Mouse (Mus musculus) hindbrain, embryonic 14.5 days (tissue): ENCODE measurements around the gene Clint1. TPM values are rescaled to one million over a fixed set of nuclear protein-coding genes. Genes with fewer than 3 reads are reported as not detected.
"Not testable (repeated sequence)": the region's sequence is repeated elsewhere in the genome, so short reads cannot be mapped to it uniquely, and the experiment has no call there.

ENCODE experiments used
- ATAC-seq: fragments of 200-750 bp; cut with Nextera tagmentation; 2 replicates; pipeline ENCODE4 v1.8.0; 2017; ENCODE audit warnings: moderate number of reproducible peaks, mild to moderate bottlenecking, moderate TSS enrichment, moderate library complexity; ENCODE audit not compliant: low FRiP score
- DNase-seq: peaks from one replicate; pipeline ENCODE4 v3.0.0-alpha.2; 2015; ENCODE audit warnings: low spot score
- H3K27ac ChIP-seq: fragments of 300-500 bp; sonication (generic); 2 replicates; pipeline ENCODE4 v1.5.1; 2014; ENCODE audit warnings: mild to moderate bottlenecking, moderate library complexity
- H3K27me3 ChIP-seq: fragments of 300-500 bp; sonication (generic); 2 replicates; pipeline ENCODE4 v1.6.1; 2014; ENCODE audit warnings: mild to moderate bottlenecking, low read length, mixed read lengths; ENCODE audit not compliant: control insufficient read depth, insufficient read depth
- H3K36me3 ChIP-seq: fragments of 300-500 bp; sonication (generic); replicated peaks from 2 replicates; pipeline ENCODE4 v1.6.1; 2014; ENCODE audit not compliant: control insufficient read depth, insufficient read depth
- H3K4me1 ChIP-seq: fragments of 300-500 bp; sonication (generic); replicated peaks from 2 replicates; pipeline ENCODE4 v1.6.1; 2014; ENCODE audit warnings: antibody characterized with exemption, low read length, mixed read lengths; ENCODE audit not compliant: control insufficient read depth, insufficient read depth
- H3K4me2 ChIP-seq: fragments of 300-500 bp; sonication (generic); replicated peaks from 2 replicates; pipeline ENCODE4 v1.6.1; 2014; ENCODE audit warnings: mild to moderate bottlenecking, moderate library complexity
- H3K4me3 ChIP-seq: fragments of 300-500 bp; sonication (generic); replicated peaks from 2 replicates; pipeline ENCODE4 v1.5.1; 2014; ENCODE audit warnings: mild to moderate bottlenecking, low read length
- H3K9ac ChIP-seq: fragments of 300-500 bp; sonication (generic); 2 replicates; pipeline ENCODE4 v1.6.1; 2014
- H3K9me3 ChIP-seq: fragments of 300-500 bp; sonication (generic); 2 replicates; pipeline ENCODE4 v1.6.1; 2016; ENCODE audit warnings: low read length; ENCODE audit not compliant: control insufficient read depth
- WGBS: fragments of 180-500 bp; shearing (Covaris S2); extraction: QIAGEN DNeasy Blood & Tissue Kit; methylation state at CpG from one replicate; pipeline ENCODE4 v1.1.7; 2014; 5-methylcytosine and 5-hydroxymethylcytosine counted together
- polyA plus RNA-seq: library from polyadenylated mRNA; unstranded; fragments of >200 nt; fragmentation: Nextera tagmentation; extraction: Ambion mirVana; gene quantifications from 2 replicates; pipeline ENCODE4 v1.2.1, GENCODE M21; 2014

The Clint1 gene
- polyA plus RNA-seq, 1 experiment from 2014 or later: 39.0 TPM

GRCm38 (mm10) chr11:45874251-45874650 is 22.4 kb downstream of the Clint1 start:
- Histone ChIP-seq H3K36me3 (no peaks in the 10 kb centered on the region), H3K9me3 (no peaks in the 10 kb centered on the region)
- no peak for ATAC-seq

GRCm38 (mm10) chr11:45875351-45875935 is 23.6 kb downstream of the Clint1 start:
- no peak for ATAC-seq
- Histone ChIP-seq H3K9me3 (no peaks in the 10 kb centered on the region), H3K4me3 (no peak overlapping the region), H3K36me3 (no peaks in the 10 kb centered on the region), H3K27ac (no peak overlapping the region), H3K4me2 (no peak overlapping the region), H3K4me1 (peaks cover 4% of the 10 kb centered on the region; the same call in 1 of the 2 replicates), H3K27me3 (no peaks in the 10 kb centered on the region), H3K9ac (no peak overlapping the region)
- WGBS: 96% methylated on average over 7 of the region's 7 CpGs
- DNase-seq: no peak

More at GRCm38 (mm10) chr11:45874251-45874650, 22.4 kb downstream of the Clint1 start:
- Histone ChIP-seq H3K4me3 (no peak overlapping the region), H3K4me2 (no peak overlapping the region), H3K4me1 (no peaks in the 10 kb centered on the region), H3K9ac (no peak overlapping the region), H3K27me3 (no peaks in the 10 kb centered on the region), H3K27ac (no peak overlapping the region)
- no peak for DNase-seq
- WGBS: 98% methylated on average over 6 of the region's 6 CpGs

GRCm38 (mm10) chr11:45876036-45876435 is 24.2 kb downstream of the Clint1 start:
- H3K27me3 ChIP-seq: no peaks in the 10 kb centered on the region
- H3K9me3 ChIP-seq: no peaks in the 10 kb centered on the region
- WGBS: 87% methylated on average over 2 of the region's 2 CpGs
- H3K9ac ChIP-seq: no peak overlapping the region
- H3K27ac ChIP-seq: no peak overlapping the region
- no peak overlapping the region for H3K4me2 ChIP-seq
- peaks cover 7% of the 10 kb centered on the region; the same call in 1 of the 2 replicates for H3K4me1 ChIP-seq
- H3K4me3 ChIP-seq: no peak overlapping the region
- ATAC-seq (no peak), DNase-seq (no peak)
- H3K36me3 ChIP-seq: no peaks in the 10 kb centered on the region

- H3K9ac ChIP-seq, H3K36me3 ChIP-seq, H3K27ac ChIP-seq, H3K4me3 ChIP-seq, H3K9me3 ChIP-seq, H3K27me3 ChIP-seq, ATAC-seq, DNase-seq, H3K4me2 ChIP-seq: not testable (repeated sequence)
- H3K4me1 ChIP-seq: peaks cover 11% of the 10 kb centered on the region; the same call in 1 of the 2 replicates
- WGBS: 68% methylated on average over 4 of the region's 4 CpGs
Observed at GRCm38 (mm10) chr11:45879366-45879765, 27.5 kb downstream of the Clint1 start.

- 0 out of 2 replicates have a peak, but pooled peaks cover 8% of the 10 kb centered on the region for H3K36me3 ChIP-seq
- ATAC-seq (no peak), DNase-seq (peak; percentile 80)
- no peak overlapping the region for H3K4me2 ChIP-seq
- no peak overlapping the region for H3K4me3 ChIP-seq
- no peaks in the 10 kb centered on the region for H3K27me3 ChIP-seq
- peak overlapping the region; percentile 53 for H3K27ac ChIP-seq
- H3K9ac ChIP-seq: no peak overlapping the region
- H3K9me3 ChIP-seq: no peaks in the 10 kb centered on the region
- H3K4me1 ChIP-seq: peaks cover 11% of the 10 kb centered on the region; the same call in 1 of the 2 replicates
- 53% methylated on average over 6 of the region's 6 CpGs for WGBS
Observed at GRCm38 (mm10) chr11:45881026-45881682, 29.3 kb downstream of the Clint1 start.

GRCm38 (mm10) chr11:45881683-45882068 is 29.8 kb downstream of the Clint1 start:
- Histone ChIP-seq H3K4me2 (no peak overlapping the region), H3K36me3 (0 out of 2 replicates have a peak, but pooled peaks cover 8% of the 10 kb centered on the region), H3K27me3 (no peaks in the 10 kb centered on the region), H3K4me3 (no peak overlapping the region), H3K9ac (no peak overlapping the region), H3K9me3 (no peaks in the 10 kb centered on the region), H3K4me1 (peaks cover 15% of the 10 kb centered on the region; the same call in 1 of the 2 replicates), H3K27ac (no peak overlapping the region)
- DNase-seq (peak; percentile 53), ATAC-seq (peak; percentile 70; the same call in 1 of the 2 replicates)
- WGBS: 32% methylated on average over 5 of the region's 5 CpGs

GRCm38 (mm10) chr11:45883270-45883931 is 31.6 kb downstream of the Clint1 start:
- H3K27ac ChIP-seq: no peak overlapping the region
- ATAC-seq (no peak), DNase-seq (no peak)
- peaks cover 19% of the 10 kb centered on the region; the same call in 1 of the 2 replicates for H3K36me3 ChIP-seq
- H3K4me2 ChIP-seq: no peak overlapping the region
- H3K9me3 ChIP-seq: no peaks in the 10 kb centered on the region
- 57% methylated on average over 8 of the region's 8 CpGs for WGBS
- no peaks in the 10 kb centered on the region for H3K27me3 ChIP-seq
- H3K4me1 ChIP-seq: peaks cover 16% of the 10 kb centered on the region; the same call in 1 of the 2 replicates
- no peak overlapping the region for H3K9ac ChIP-seq
- H3K4me3 ChIP-seq: no peak overlapping the region

GRCm38 (mm10) chr11:45884029-45884428 is 32.2 kb downstream of the Clint1 start:
- Histone ChIP-seq H3K9ac (no peak overlapping the region), H3K27me3 (no peaks in the 10 kb centered on the region), H3K27ac (no peak overlapping the region), H3K36me3 (peaks cover 25% of the 10 kb centered on the region; the same call in 1 of the 2 replicates), H3K9me3 (no peaks in the 10 kb centered on the region), H3K4me1 (peaks cover 16% of the 10 kb centered on the region; the same call in 1 of the 2 replicates), H3K4me3 (no peak overlapping the region), H3K4me2 (no peak overlapping the region)
- ATAC-seq (no peak), DNase-seq (peak; percentile 86)
- WGBS: 63% methylated on average over 4 of the region's 4 CpGs

- Histone ChIP-seq H3K36me3 (peaks cover 42% of the 10 kb centered on the region), H3K4me1 (peaks cover 10% of the 10 kb centered on the region; the same call in 1 of the 2 replicates), H3K9ac (no peak overlapping the region), H3K4me2 (no peak overlapping the region), H3K27me3 (no peaks in the 10 kb centered on the region), H3K27ac (no peak overlapping the region), H3K4me3 (no peak overlapping the region), H3K9me3 (no peaks in the 10 kb centered on the region)
- DNase-seq: no peak
- WGBS: 66% methylated on average over 5 of the region's 5 CpGs
- no peak for ATAC-seq
Observed at GRCm38 (mm10) chr11:45885606-45886230, 33.9 kb downstream of the Clint1 start.
